In the genomic region with DNA sequence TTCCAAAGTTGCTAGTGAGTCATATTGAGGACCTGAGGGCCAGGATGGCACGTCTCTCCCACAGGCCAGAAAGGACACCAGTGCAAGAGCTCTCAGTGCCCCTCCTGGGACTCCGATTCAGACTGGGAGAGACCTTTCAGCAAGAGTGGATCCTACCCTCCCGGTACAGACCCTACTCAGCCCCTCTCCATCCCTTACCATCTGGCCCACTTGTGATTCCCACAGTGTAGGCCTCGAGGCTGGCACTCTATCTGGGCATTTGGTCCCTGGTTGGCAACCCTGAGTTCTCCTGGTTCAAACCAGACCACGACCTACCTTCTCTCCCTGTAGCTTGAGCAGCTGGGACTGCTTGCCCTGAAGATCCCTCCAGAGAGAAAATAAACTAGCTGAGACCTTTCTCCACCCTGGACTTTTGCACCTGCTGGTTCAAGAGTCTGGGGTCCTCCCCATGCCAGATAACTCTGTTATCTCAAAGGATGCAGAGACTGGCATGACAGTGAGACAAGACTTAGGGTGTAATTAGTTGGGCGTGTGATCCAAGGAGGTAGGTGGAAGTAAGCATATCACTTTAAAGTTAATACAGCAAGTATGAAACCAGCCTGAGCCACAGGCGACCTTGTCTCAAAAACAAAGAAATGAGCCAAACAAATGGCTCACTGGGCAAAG, we compare ENCODE assay signal across 1 mouse cellular context.
TF ChIP-seq lines count a peak whose summit lies in the region.

No protein-coding gene starts in this region.

TF ChIP-seq in MEL, 35 proteins besides CTCF, POLR2A, EP300 and RAD21:
- TF ChIP-seq TCF12 (IDR thresholded peaks at IDR 0.05; ENCODE audit: low read depth, low read length) (peak; percentile 85), BHLHE40 (IDR thresholded peaks at IDR 0.05; ENCODE audit: borderline replicate concordance, low read depth, low read length) (no peak), NRF1 (IDR thresholded peaks at IDR 0.05; ENCODE audit: insufficient read depth, low read depth, low read length, poor library complexity, severe bottlenecking) (no peak), CHD2 (IDR thresholded peaks at IDR 0.05; ENCODE audit: low read length) (no peak), TAL1 (IDR thresholded peaks at IDR 0.05; ENCODE audit: low read length) (peak; percentile 78), ZNF384 (IDR thresholded peaks at IDR 0.05; ENCODE audit: low read depth, low read length) (no peak), MEF2A (IDR thresholded peaks at IDR 0.05; ENCODE audit: extremely low read depth, insufficient replicate concordance, low read depth, low read length, poor library complexity, severe bottlenecking) (no peak), UBTF (IDR thresholded peaks at IDR 0.05; ENCODE audit: borderline replicate concordance, insufficient read depth, low read depth, low read length) (no peak), JUND (IDR thresholded peaks at IDR 0.05; ENCODE audit: low read depth, low read length) (no peak), NELFE (IDR thresholded peaks at IDR 0.05; ENCODE audit: low read depth, low read length) (no peak), MAZ (IDR thresholded peaks at IDR 0.05; ENCODE audit: low read depth, low read length) (no peak), ETS1 (IDR thresholded peaks at IDR 0.05; ENCODE audit: low read depth, low read length) (peak; percentile 49; the same call in 1 of the 2 replicates), MXI1 (IDR thresholded peaks at IDR 0.05; ENCODE audit: low read depth, low read length) (peak; percentile 16; the same call in 1 of the 2 replicates), MYC (IDR thresholded peaks at IDR 0.05; ENCODE audit: low read depth, low read length) (no peak), HCFC1 (IDR thresholded peaks at IDR 0.05; ENCODE audit: low read depth, low read length) (no peak), ZMIZ1 (IDR thresholded peaks at IDR 0.05; ENCODE audit: low read depth, low read length) (no peak), SMC3 (IDR thresholded peaks at IDR 0.05; ENCODE audit: low read depth, low read length) (no peak), GATA1 (IDR thresholded peaks at IDR 0.05; ENCODE audit: low read depth, low read length) (peak; percentile 86), ELF1 (IDR thresholded peaks at IDR 0.05; ENCODE audit: low read depth, low read length) (no peak), KAT2A (conservative IDR thresholded peaks at IDR 0.05; ENCODE audit: low read depth, low read length) (no peak), RCOR1 (IDR thresholded peaks at IDR 0.05; ENCODE audit: low read depth, low read length) (no peak; the same call in 1 of the 2 replicates)
